Mouse (Mus musculus): ENCODE measurements around the gene Fbxo45. TPM values are rescaled to one million over a fixed set of nuclear protein-coding genes. Genes with fewer than 3 reads are reported as not detected.

The Fbxo45 gene
- polyA plus RNA-seq, 1 experiment from 2014 or later = 5.1 TPM

GRCm38 (mm10) chr16:32189109-32189508 lies 57.8 kb downstream of the Fbxo45 start:
- Histone ChIP-seq H3K4me1 (replicated peaks; ENCODE audit: control insufficient read depth, insufficient read depth, low read length) (no peaks in the 10 kb centered on the region), H3K4me3 (ENCODE audit: low read depth, low read length) (no peak overlapping the region), H3K36me3 (ENCODE audit: control insufficient read depth, insufficient read depth) (no peaks in the 10 kb centered on the region), H3K4me2 (replicated peaks; ENCODE audit: low read depth) (no peak overlapping the region), H3K9ac (ENCODE audit: low read depth, low read length) (no peak overlapping the region), H3K9me3 (ENCODE audit: control insufficient read depth) (no peaks in the 10 kb centered on the region), H3K27ac (ENCODE audit: low read depth, low read length) (no peak overlapping the region), H3K27me3 (replicated peaks; ENCODE audit: control insufficient read depth, insufficient read depth, low read length) (no peaks in the 10 kb centered on the region)
- WGBS = 56% methylated on average over 6 of the region's 6 CpGs
- no peak for ATAC-seq
- no peak for TF ChIP-seq CTCF (IDR thresholded peaks at IDR 0.05; ENCODE audit: low read depth)

DNA sequence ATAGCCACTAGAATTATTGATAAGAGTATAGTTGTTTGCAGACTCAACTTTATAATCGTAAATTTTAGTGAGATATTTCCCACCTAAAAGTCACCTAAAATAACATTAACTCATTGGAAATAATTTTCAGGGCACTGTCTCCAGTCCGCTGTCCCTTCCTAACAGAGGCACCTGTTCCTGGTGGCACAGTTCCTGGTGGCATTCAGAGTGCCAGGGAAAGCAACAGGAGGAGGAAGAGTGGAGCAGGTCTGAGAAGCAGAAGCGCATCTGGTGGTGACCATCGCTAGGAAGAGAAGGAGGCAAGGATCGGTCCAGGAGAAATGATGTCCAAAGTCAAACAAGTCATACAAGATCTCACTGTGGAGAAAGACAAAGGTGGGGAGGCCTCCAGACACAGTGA lies 60.9 kb downstream of the Fbxo45 start:
- no peaks in the 10 kb centered on the region for H3K36me3 ChIP-seq (ENCODE audit: control insufficient read depth, insufficient read depth)
- ATAC-seq = no peak
- no peak overlapping the region for H3K9ac ChIP-seq (ENCODE audit: low read depth, low read length)
- no peak for TF ChIP-seq CTCF (IDR thresholded peaks at IDR 0.05; ENCODE audit: low read depth)
- WGBS = 94% methylated on average over 5 of the region's 5 CpGs
- no peak overlapping the region for H3K4me3 ChIP-seq (ENCODE audit: low read depth, low read length)
- H3K27ac ChIP-seq (ENCODE audit: low read depth, low read length) = no peak overlapping the region
- no peaks in the 10 kb centered on the region for H3K4me1 ChIP-seq (replicated peaks; ENCODE audit: control insufficient read depth, insufficient read depth, low read length)
- H3K27me3 ChIP-seq (replicated peaks; ENCODE audit: control insufficient read depth, insufficient read depth, low read length) = no peaks in the 10 kb centered on the region
- H3K9me3 ChIP-seq (ENCODE audit: control insufficient read depth) = no peaks in the 10 kb centered on the region
- H3K4me2 ChIP-seq (replicated peaks; ENCODE audit: low read depth) = no peak overlapping the region

MicroRNA genes within 50 kb of the gene (microRNA counts, 519-probe panel; counts per million panel counts)
- not detected for microRNA mmu-miR-1946a

Small RNA genes lying within 50 kb of the gene (microRNA-seq; reads per million reads assigned to microRNA genes)
- gene Mir1946a = not detected

Other genes with a start within 250 kb of the Fbxo45 start
- gene Senp5, start 243.9 kb downstream of the Fbxo45 start, polyA plus RNA-seq (2015; fragmentation: Nextera tagmentation; extraction: Ambion mirVana) = 5.0 and 5.2 TPM in 2 replicates
- 23.4 and 25.6 TPM in 2 replicates for gene Pak2, start 167.8 kb downstream of the Fbxo45 start, polyA plus RNA-seq (2015; fragmentation: Nextera tagmentation; extraction: Ambion mirVana)
- 68.1 and 71.6 TPM in 2 replicates for gene Pigx, start 147.4 kb downstream of the Fbxo45 start, polyA plus RNA-seq (2015; fragmentation: Nextera tagmentation; extraction: Ambion mirVana)
- gene Cep19, start 147.4 kb downstream of the Fbxo45 start, polyA plus RNA-seq (2015; fragmentation: Nextera tagmentation; extraction: Ambion mirVana) = 22.3 and 23.0 TPM in 2 replicates
- 4.7 and 4.8 TPM in 2 replicates for gene Nrros, start 81.6 kb downstream of the Fbxo45 start, polyA plus RNA-seq (2015; fragmentation: Nextera tagmentation; extraction: Ambion mirVana)
- 0.13 TPM in 1 of 2 replicates, not detected in the other for gene Bex6, start 67.3 kb downstream of the Fbxo45 start, polyA plus RNA-seq (2015; fragmentation: Nextera tagmentation; extraction: Ambion mirVana)
- gene Wdr53, start 69 bp upstream of the Fbxo45 start, polyA plus RNA-seq (2015; fragmentation: Nextera tagmentation; extraction: Ambion mirVana) = 10.7 and 11.8 TPM in 2 replicates
- not detected in 2 replicates for gene Smco1, start 24.3 kb upstream of the Fbxo45 start, polyA plus RNA-seq (2015; fragmentation: Nextera tagmentation; extraction: Ambion mirVana)
- 11.9 and 14.2 TPM in 2 replicates for gene Rnf168, start 30.3 kb upstream of the Fbxo45 start, polyA plus RNA-seq (2015; fragmentation: Nextera tagmentation; extraction: Ambion mirVana)
- 6.8 and 7.4 TPM in 2 replicates for gene Ubxn7, start 85.1 kb upstream of the Fbxo45 start, polyA plus RNA-seq (2015; fragmentation: Nextera tagmentation; extraction: Ambion mirVana)
- not detected in 2 replicates for gene Tm4sf19, start 153.3 kb upstream of the Fbxo45 start, polyA plus RNA-seq (2015; fragmentation: Nextera tagmentation; extraction: Ambion mirVana)
- 29.4 and 30.2 TPM in 2 replicates for gene Tctex1d2, start 172.5 kb upstream of the Fbxo45 start, polyA plus RNA-seq (2015; fragmentation: Nextera tagmentation; extraction: Ambion mirVana)
- 114 and 120 TPM in 2 replicates for gene Pcyt1a, start 183.8 kb upstream of the Fbxo45 start, polyA plus RNA-seq (2015; fragmentation: Nextera tagmentation; extraction: Ambion mirVana)
- gene Slc51a, start 240.7 kb upstream of the Fbxo45 start, polyA plus RNA-seq (2015; fragmentation: Nextera tagmentation; extraction: Ambion mirVana) = 292 and 346 TPM in 2 replicates
- gene Zdhhc19, start 249.1 kb upstream of the Fbxo45 start, polyA plus RNA-seq (2015; fragmentation: Nextera tagmentation; extraction: Ambion mirVana) = 3.8 and 4.7 TPM in 2 replicates

Measured in intestine, postnatal 0 days (tissue).